Mouse (Mus musculus) gastrocnemius, adult 2 months (tissue): ENCODE measurements around the gene 6430550D23Rik. TPM values are rescaled to one million over a fixed set of nuclear protein-coding genes. Genes with fewer than 3 reads are reported as not detected.
A peak's percentile ranks its signal among the peaks of the same experiment; 100 is the strongest.
"Not testable (repeated sequence)": the region's sequence is repeated elsewhere in the genome, so short reads cannot be mapped to it uniquely, and the experiment has no call there.

Source experiments
- DNase-seq: peaks from one replicate; pipeline ENCODE4 v3.0.0; 2022
- H3K27ac ChIP-seq: fragments of 200-600 bp; 2 replicates; pipeline ENCODE4 v1.8.1; 2022; ENCODE audit warnings: mild to moderate bottlenecking
- H3K4me3 ChIP-seq: fragments of 200-600 bp; 2 replicates; pipeline ENCODE4 v1.8.1; 2022; ENCODE audit warnings: mild to moderate bottlenecking, moderate library complexity
- CTCF ChIP-seq: fragments of 200-600 bp; IDR thresholded peaks from 2 replicates; pipeline ENCODE4 v1.8.1; 2022; ENCODE audit warnings: antibody characterized with exemption, mild to moderate bottlenecking, moderate library complexity
- intact Hi-C: fragments of 180-260 bp; cut with DNase I; formaldehyde crosslinking; loops from one replicate; pipeline ENCODE4 v1.15.1; 2025
- total RNA-seq, 2 experiments: library from RNA; stranded (reverse); gene quantifications; 2 replicates each; pipeline ENCODE4 v1.2.3; 2021

Gene 6430550D23Rik
- total RNA-seq, 2 experiments from 2014 or later: 0.66 to 0.70 TPM

DNA sequence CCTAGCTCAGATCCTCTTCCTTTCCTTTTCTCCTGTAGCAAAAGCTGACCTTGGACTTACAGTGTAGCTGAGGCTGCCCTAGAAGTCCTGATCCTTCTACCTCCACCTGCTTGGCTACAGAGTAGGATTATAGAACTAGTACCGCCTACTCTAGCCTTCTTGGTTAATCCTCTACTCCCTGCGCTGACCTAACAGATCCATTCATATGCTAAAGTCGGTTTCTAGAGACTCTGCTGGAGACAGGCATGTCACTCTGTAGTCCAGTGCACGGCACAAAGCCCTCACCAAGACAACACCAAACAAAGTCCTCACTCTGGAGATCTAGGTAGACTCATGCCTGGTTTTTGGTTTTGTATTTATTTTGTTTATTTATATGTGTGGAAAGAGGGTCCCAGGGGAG is 61.3 kb downstream of the 6430550D23Rik start:
- intact Hi-C loops: loop anchor here (1.0 to 10.0 kb wide), 2 partner anchors 99 to 252 kb away; partner anchors contain the start of gene Trpc4ap
- DNase-seq: no peak
- Histone ChIP-seq H3K4me3 (no peak overlapping the region), H3K27ac (no peak overlapping the region)
- TF ChIP-seq CTCF: no peak

DNA sequence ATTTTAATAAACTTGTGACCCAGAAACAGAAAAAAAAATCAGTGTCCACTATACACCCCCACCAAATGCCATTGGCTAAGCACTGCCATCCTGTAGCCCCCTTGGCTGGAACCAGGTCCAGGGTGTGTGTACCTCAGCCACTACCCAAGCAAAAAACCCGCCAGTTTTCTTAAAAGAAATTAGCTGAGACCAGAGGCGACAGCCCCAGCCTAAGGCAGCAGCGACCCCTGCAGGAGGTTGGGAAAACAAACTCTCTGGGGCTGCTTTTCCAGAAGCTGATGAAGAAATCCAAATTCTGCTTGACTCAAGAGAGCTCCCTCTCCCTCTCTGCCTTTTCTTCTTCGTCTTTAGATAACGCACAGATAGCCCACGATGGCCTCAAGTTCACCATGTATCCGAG is 61.7 kb downstream of the 6430550D23Rik start:
- TF ChIP-seq CTCF: peak; percentile 95
- H3K27ac ChIP-seq: no peak overlapping the region
- intact Hi-C loops: loop anchor here (1.0 to 10.0 kb wide), 2 partner anchors 99 to 251 kb away; partner anchors contain the start of gene Trpc4ap
- peak; percentile 82 for DNase-seq
- no peak overlapping the region for H3K4me3 ChIP-seq

DNA sequence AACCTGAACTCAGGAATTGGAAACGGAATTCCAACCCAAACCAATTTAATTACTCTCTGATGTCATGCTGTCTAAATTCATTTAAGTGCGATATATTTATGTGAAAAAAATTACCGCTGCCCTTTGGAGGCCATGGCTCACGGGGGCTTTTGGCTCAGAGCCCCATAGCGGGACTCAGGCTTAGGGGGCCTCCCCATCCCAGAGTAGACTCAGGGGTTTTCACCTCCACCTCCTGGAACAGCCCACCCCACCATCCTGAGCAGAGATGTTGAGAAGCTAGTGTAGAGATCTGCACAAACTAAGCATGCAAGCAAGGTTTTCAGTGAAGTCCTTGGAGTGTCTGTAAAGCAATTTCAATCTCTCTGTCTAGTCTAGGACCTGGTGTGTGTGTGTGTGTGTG is 62.2 kb downstream of the 6430550D23Rik start:
- Histone ChIP-seq H3K27ac (no peak overlapping the region), H3K4me3 (no peak overlapping the region)
- intact Hi-C loops: loop anchor here (10.0 kb wide), 1 partner anchor 251 kb away; the partner anchor contains the start of gene Trpc4ap

DNA sequence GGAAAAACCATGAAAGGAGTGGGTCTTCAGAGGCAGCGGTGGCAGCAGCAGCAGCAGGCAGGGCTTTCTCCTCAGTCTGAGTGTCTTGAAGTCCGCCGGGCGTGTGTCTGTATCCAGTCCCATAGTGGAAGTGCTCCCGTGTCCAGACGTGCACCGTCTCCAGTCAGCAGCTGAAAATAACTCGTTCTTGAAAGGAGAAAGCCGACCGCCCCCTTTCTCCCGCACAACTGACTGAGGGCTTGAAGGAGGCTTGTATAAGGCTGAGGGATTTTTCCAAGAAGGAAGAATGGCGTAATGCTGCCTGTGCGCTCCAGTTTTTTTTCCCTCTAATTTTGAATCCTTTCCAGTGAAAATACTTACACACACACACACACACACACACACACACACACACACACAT is 62.7 kb downstream of the 6430550D23Rik start, which contains the start of gene Gdf5:
Gene Gdf5 (minus strand): TSS at position 244 of the 400 bp plus-strand sequence.
- TF ChIP-seq CTCF: no peak
- no peak within 1 kb of the TSS for H3K4me3 ChIP-seq
- H3K27ac ChIP-seq: no peak within 1 kb of the TSS
- intact Hi-C loops: loop anchor here (10.0 kb wide), 1 partner anchor 250 kb away; the partner anchor contains the start of gene Trpc4ap
- DNase-seq: no peak

More for the DNA sequence above, 62.2 kb downstream of the 6430550D23Rik start:
- no peak for TF ChIP-seq CTCF
- no peak for DNase-seq

DNA sequence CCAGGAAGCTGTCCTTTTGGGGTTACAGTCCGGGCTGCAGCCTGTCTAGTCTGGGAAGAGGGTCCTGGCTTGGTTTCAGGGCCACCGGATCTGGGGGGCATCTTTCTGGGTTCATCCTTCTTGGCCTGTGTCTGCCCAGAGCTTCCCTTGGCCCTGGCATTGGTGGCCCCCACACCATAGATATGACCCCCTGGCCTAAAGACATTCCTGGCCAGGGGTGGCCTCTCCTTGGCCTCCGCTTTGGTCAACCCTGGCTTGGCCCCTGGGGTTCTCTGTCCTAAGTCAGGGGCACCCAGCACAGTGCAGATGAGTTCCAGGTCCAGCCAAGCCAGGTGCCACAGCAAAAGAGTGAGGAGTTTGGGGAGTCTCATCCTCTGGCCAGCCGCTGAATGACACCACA is 63.1 kb downstream of the 6430550D23Rik start:
- no peak for DNase-seq
- Histone ChIP-seq H3K4me3 (no peak overlapping the region), H3K27ac (no peak overlapping the region)
- intact Hi-C loops: loop anchor here (10.0 kb wide), 1 partner anchor 250 kb away; the partner anchor contains the start of gene Trpc4ap
- no peak for TF ChIP-seq CTCF

DNA sequence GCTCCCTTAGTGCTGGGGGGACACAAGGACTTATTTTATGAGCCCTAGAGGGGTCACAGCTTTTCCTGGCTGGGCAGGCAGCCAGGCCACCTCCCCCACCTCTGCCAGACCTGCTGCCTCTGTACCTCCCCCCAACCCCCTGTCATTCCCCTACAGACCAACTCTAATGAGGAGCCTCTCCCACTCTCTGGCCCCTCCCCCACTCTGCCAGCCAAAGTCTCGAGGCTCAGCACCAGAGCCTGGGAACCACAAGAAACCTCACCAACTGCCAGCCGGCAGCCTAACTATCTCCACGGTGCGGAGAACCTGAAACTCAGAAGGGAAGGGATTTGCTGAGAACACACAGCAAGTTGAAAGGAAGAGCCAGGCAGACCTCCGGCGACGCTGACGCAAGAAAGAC is 64.3 kb downstream of the 6430550D23Rik start:
- TF ChIP-seq CTCF: no peak
- Histone ChIP-seq H3K27ac (no peak overlapping the region), H3K4me3 (no peak overlapping the region)
- DNase-seq: no peak
- intact Hi-C loops: loop anchor here (10.0 kb wide), 1 partner anchor 249 kb away; the partner anchor contains the start of gene Trpc4ap

DNA sequence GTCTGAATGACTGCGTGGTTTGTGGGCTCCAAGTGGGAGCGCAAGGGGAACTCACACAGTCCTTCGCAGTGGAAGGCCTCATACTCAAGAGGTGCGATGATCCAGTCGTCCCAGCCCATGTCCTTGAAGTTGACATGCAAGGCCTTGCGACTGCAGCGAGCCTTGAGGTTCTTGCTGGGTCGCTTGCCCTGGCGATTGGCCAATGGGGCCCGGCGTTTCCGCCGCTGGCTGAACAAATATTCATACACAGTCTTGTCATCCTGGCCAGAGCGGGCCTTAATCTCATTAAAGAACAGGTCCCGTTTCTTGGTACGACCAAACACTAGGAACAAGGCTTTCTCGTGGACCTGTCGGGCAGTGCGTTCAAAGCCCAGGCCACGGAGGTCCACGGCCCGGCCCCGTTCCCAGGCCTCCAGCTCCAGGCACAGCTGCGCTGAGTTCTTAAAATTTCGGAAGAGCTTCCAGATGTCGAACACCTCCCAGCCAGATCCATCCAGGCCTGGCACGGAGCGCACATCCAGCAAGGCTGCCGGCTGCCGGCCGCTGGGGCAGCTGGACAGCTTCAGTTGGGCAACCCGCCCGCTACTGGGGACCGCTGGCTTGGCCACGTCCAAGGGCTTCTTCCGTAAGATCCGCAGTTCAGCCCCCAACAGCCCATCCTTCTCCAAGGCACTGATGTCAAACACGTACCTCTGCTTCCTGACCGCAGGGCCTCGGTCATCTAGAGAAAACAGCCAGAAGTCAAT is 65.9 kb downstream of the 6430550D23Rik start:
- Histone ChIP-seq H3K27ac (no peak overlapping the region), H3K4me3 (peak overlapping the region; percentile 11; the same call in 1 of the 2 replicates)
- intact Hi-C loops: loop anchor here (10.0 kb wide), 1 partner anchor 247 kb away; the partner anchor contains the start of gene Trpc4ap
- peak; percentile 74 for DNase-seq
- no peak for TF ChIP-seq CTCF

DNA sequence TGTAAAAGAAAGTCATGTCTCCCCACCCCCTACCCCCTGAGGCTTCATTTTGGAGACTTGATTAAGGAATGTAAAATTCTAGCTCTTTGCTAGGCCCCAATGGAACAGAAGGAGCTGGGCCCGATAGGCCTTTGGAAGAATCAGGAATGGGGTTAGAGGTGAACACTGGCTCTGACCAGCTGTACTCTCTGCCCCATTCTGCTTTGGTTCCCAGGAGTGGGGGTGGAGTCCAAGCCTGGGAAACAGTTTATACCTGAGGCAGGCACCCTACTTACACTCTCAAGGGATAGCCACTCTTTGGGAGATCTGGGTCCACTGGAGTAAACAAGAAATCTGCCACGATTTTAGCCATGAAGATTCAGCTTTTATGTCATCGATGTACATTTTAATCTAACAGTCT is 67.1 kb downstream of the 6430550D23Rik start, which contains the start of gene Gm15557:
Gene Gm15557 (plus strand): TSS at position 48 of the 400 bp plus-strand sequence.
- no peak for TF ChIP-seq CTCF
- Histone ChIP-seq H3K27ac (no peak within 1 kb of the TSS), H3K4me3 (no peak within 1 kb of the TSS)
- intact Hi-C loops: loop anchor here (10.0 kb wide), 1 partner anchor 246 kb away; the partner anchor contains the start of gene Trpc4ap
- DNase-seq: no peak

DNA sequence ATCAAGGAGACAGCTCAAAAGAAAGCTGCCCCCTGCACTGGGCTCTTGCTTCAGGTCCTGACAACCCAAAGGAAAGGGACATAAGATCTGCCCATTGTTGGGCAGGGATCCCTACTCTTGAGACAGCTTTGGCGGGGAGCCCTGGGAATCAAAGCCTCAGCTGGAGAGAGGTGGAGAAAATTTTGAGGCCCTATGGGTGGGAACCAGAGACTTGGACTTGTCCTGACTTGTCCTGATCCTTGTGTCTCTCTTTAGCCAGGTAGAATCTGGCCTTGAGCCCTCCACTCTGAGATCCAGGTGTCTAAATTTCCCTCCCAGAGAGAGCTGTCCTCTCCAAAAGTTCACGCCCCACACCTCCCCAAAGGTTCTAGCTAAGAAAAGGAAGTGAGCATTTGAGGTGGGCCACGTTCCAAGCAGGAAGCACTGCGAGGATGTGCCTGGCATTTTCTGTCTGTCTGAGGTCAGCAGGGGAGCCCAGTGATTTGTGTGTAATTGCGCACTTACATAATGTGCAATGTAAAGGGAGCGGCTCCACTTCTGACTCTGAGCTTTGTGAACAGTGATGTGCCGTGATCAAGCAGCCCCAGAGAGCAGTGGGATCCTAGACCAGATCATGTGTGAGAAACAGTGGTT is 67.8 kb downstream of the 6430550D23Rik start:
- Histone ChIP-seq H3K27ac (no peak overlapping the region), H3K4me3 (no peak overlapping the region)
- intact Hi-C loops: loop anchor here (10.0 kb wide), 1 partner anchor 245 kb away; the partner anchor contains the start of gene Trpc4ap
- no peak for TF ChIP-seq CTCF
- DNase-seq: no peak

DNA sequence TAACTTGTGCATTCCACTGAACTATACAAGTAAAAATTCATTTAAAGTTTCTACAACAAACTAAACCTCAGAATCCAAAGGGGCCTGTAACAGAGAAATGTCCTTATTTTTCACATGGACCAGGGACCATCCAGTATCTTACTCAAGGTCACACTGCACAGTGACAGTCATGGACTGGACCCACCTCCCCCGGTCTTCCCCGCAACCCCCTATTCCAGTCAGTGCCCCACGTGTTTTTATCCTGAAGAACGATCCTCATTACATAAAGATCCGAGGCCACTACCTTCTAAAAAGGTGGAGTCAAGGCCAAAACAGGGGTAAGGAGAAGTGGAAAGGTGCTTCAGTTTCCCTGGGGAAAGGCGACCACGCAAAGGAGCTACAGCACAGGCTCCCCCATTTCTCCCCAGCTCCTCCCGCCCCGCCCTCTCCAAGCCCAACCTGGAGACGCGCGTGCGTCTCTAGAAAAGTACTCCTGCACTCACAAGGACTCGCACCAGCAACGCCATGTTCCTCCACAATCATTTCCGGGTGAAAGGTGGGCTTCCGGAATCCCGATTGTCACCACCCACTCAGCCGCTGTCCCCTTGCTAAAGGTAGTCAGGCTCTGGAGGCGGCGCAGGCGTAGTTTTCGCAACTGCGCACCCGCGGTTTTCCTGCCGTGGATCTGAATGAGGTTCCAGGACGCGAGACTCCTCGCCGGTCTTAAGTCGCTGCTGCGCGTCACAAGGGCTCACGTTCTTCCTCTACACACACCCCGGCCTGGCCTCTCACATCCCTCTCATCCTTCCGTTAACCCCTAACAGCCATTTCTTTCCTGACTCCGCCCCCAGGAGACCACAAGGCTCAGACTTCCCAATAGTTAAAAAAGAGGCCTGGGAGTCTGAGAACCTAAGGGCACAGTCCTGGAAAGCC is 78.0 kb downstream of the 6430550D23Rik start, which contains the start of gene Uqcc1:
Gene Uqcc1 (minus strand): TSS at position 780 of the 912 bp plus-strand sequence.
- Histone ChIP-seq H3K27ac (peak within 1 kb of the TSS; percentile 94), H3K4me3 (peak within 1 kb of the TSS; percentile 90)
- intact Hi-C loops: no loop called here
- peak; percentile 94 for DNase-seq
- TF ChIP-seq CTCF: no peak

DNA sequence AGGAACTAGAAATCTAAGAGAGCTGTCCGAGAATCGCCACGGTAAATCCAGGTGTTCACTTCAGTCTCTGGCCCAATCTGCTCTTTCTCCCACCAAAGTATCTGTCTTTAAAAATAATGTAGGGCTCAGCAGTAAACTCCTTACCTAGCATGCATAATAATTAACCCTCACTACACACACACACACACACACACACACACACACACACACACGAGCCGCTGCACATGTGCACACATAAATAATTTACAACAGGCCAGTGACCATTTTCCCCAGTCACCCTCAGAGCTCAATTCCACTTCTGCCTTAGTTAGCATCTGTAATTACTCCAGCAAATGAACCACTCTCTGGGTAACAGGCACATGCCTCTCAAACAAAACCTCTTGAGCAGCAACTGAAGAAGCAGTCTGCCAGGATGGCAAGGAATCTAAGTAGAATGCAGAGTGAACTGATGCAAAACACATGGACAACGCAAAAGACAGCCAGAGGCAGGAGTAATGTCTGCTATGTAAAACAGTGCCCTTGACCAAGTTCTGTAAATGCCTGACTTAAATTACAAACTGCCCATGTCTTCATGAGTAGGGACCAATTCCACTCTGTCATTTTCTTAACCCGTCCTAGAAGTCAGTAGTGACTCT is 78.9 kb downstream of the 6430550D23Rik start:
- no peak for DNase-seq
- no peak for TF ChIP-seq CTCF
- intact Hi-C loops: no loop called here
- Histone ChIP-seq H3K27ac (peak overlapping the region; percentile 94), H3K4me3 (peak overlapping the region; percentile 90)

DNA sequence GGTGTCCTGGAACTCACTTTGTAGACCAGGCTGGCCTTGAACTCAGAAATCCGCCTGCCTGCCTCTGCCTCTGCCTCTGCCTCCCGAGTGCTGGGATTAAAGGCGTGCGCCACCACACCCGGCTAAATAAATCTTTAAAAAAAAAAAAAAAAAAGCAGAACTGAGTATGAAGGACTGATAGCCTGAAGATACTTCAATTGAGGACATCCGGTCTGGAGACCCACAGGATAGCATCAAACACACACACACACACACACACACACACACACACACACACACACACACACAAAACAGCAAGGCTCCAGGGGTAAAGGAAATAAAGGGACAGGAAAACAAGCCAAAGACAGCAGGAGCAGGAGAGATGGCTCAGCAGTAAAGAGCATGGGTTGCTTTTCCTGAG is 82.6 kb downstream of the 6430550D23Rik start:
- DNase-seq, H3K4me3 ChIP-seq, intact Hi-C loops: not testable (repeated sequence)

More for the DNA sequence above, 82.6 kb downstream of the 6430550D23Rik start:
- not testable (repeated sequence) for H3K27ac ChIP-seq
